Mouse (Mus musculus) cerebellum, adult 2 months (tissue): ENCODE results near the gene Rpusd1.

Experiments used
- CTCF ChIP-seq: fragments of 200-500 bp; IDR thresholded peaks from 2 replicates; pipeline ENCODE4 v1.5.1; 2011; ENCODE audit warnings: low read depth, mild to moderate bottlenecking, control low read depth, low read length, moderate library complexity, borderline replicate concordance; ENCODE audit not compliant: insufficient read depth
- POLR2A ChIP-seq: fragments of 200-500 bp; IDR thresholded peaks from 2 replicates; pipeline ENCODE4 v1.6.1; 2011; ENCODE audit warnings: low read length, control low read depth, borderline replicate concordance; ENCODE audit not compliant: insufficient read depth

GRCm38 (mm10) chr17:25775318-25776062 is 48.0 kb downstream of the Rpusd1 start:
- TF ChIP-seq POLR2A: no peak
- no peak for TF ChIP-seq CTCF
